Mouse (Mus musculus): ENCODE measurements around the gene Eif2b3. TPM values are rescaled to one million over a fixed set of nuclear protein-coding genes. Genes with fewer than 3 reads are reported as not detected.

Eif2b3 gene
- polyA plus RNA-seq, 1 experiment from 2014 or later: 44.1 TPM

GRCm38 (mm10) chr4:117115592-117115991, 96.4 kb downstream of the Eif2b3 start:
- ATAC-seq (ENCODE audit: low FRiP score, low read depth): no peak
- WGBS: 85% methylated on average over 5 of the region's 5 CpGs
- H3K4me2 ChIP-seq (replicated peaks): no peak overlapping the region
- no peaks in the 10 kb centered on the region for H3K27me3 ChIP-seq
- no peak overlapping the region for H3K9ac ChIP-seq (replicated peaks)
- H3K4me1 ChIP-seq: peaks cover 6% of the 10 kb centered on the region; the same call in 1 of the 2 replicates
- no peak overlapping the region for H3K27ac ChIP-seq (replicated peaks)
- H3K36me3 ChIP-seq: peaks cover 15% of the 10 kb centered on the region
- H3K9me3 ChIP-seq: no peaks in the 10 kb centered on the region
- no peak overlapping the region for H3K4me3 ChIP-seq

- Histone ChIP-seq H3K4me2 (replicated peaks) (no peak overlapping the region), H3K36me3 (peaks cover 4% of the 10 kb centered on the region)
- WGBS: 93% methylated on average over 7 of the region's 7 CpGs
Observed at GRCm38 (mm10) chr4:117117931-117118330, 98.7 kb downstream of the Eif2b3 start.

GRCm38 (mm10) chr4:117119636-117120035, 100.4 kb downstream of the Eif2b3 start:
- H3K4me3 ChIP-seq: peak overlapping the region; percentile 62

More at GRCm38 (mm10) chr4:117117931-117118330, 98.7 kb downstream of the Eif2b3 start:
- no peak overlapping the region for H3K4me3 ChIP-seq
- H3K9ac ChIP-seq (replicated peaks): no peak overlapping the region
- no peaks in the 10 kb centered on the region for H3K9me3 ChIP-seq
- no peaks in the 10 kb centered on the region for H3K27me3 ChIP-seq
- no peak overlapping the region for H3K27ac ChIP-seq (replicated peaks)
- ATAC-seq (ENCODE audit: low FRiP score, low read depth): no peak
- H3K4me1 ChIP-seq: peaks cover 12% of the 10 kb centered on the region

GRCm38 (mm10) chr4:117120052-117120444, 100.8 kb downstream of the Eif2b3 start:
- Histone ChIP-seq H3K4me1 (peaks cover 19% of the 10 kb centered on the region), H3K27ac (replicated peaks) (peak overlapping the region; percentile 87), H3K4me3 (peak overlapping the region; percentile 62), H3K27me3 (no peaks in the 10 kb centered on the region), H3K36me3 (no peaks in the 10 kb centered on the region), H3K9ac (replicated peaks) (peak overlapping the region; percentile 72), H3K4me2 (replicated peaks) (peak overlapping the region; percentile 99), H3K9me3 (no peaks in the 10 kb centered on the region)
- 6% methylated on average over 10 of the region's 10 CpGs for WGBS
- peak; percentile 20 for ATAC-seq (ENCODE audit: low FRiP score, low read depth)

More at GRCm38 (mm10) chr4:117119636-117120035, 100.4 kb downstream of the Eif2b3 start:
- WGBS: 68% methylated on average over 5 of the region's 5 CpGs
- peaks cover 2% of the 10 kb centered on the region; the same call in 1 of the 2 replicates for H3K36me3 ChIP-seq
- peak overlapping the region; percentile 87 for H3K27ac ChIP-seq (replicated peaks)
- H3K27me3 ChIP-seq: no peaks in the 10 kb centered on the region
- no peaks in the 10 kb centered on the region for H3K9me3 ChIP-seq
- peak overlapping the region; percentile 99 for H3K4me2 ChIP-seq (replicated peaks)
- no peak for ATAC-seq (ENCODE audit: low FRiP score, low read depth)
- H3K9ac ChIP-seq (replicated peaks): peak overlapping the region; percentile 72
- peaks cover 15% of the 10 kb centered on the region for H3K4me1 ChIP-seq

GRCm38 (mm10) chr4:117120445-117121414, 101.5 kb downstream of the Eif2b3 start:
- H3K4me3 ChIP-seq: peak overlapping the region; percentile 62
- peaks cover 26% of the 10 kb centered on the region for H3K4me1 ChIP-seq
- H3K27ac ChIP-seq (replicated peaks): peak overlapping the region; percentile 87
- no peaks in the 10 kb centered on the region for H3K36me3 ChIP-seq
- H3K9me3 ChIP-seq: no peaks in the 10 kb centered on the region
- no peaks in the 10 kb centered on the region for H3K27me3 ChIP-seq
- H3K9ac ChIP-seq (replicated peaks): peak overlapping the region; percentile 72
- peak; percentile 93 for ATAC-seq (ENCODE audit: low FRiP score, low read depth)
- peak overlapping the region; percentile 99 for H3K4me2 ChIP-seq (replicated peaks)
- under 1% methylated on average over 69 of the region's 69 CpGs for WGBS

- Histone ChIP-seq H3K4me2 (replicated peaks) (no peak overlapping the region), H3K9me3 (no peaks in the 10 kb centered on the region), H3K36me3 (0 out of 2 replicates have a peak, but pooled peaks cover 2% of the 10 kb centered on the region), H3K27ac (replicated peaks) (no peak overlapping the region), H3K4me1 (peaks cover 36% of the 10 kb centered on the region), H3K4me3 (no peak overlapping the region), H3K27me3 (no peaks in the 10 kb centered on the region), H3K9ac (replicated peaks) (no peak overlapping the region)
- WGBS: 82% methylated on average over 4 of the region's 4 CpGs
- ATAC-seq (ENCODE audit: low FRiP score, low read depth): no peak
Observed at GRCm38 (mm10) chr4:117122209-117122608, 103.0 kb downstream of the Eif2b3 start.

GRCm38 (mm10) chr4:117123546-117124217, 104.5 kb downstream of the Eif2b3 start:
- 91% methylated on average over 7 of the region's 9 CpGs for WGBS
- peaks cover 12% of the 10 kb centered on the region for H3K36me3 ChIP-seq
- no peaks in the 10 kb centered on the region for H3K9me3 ChIP-seq
- H3K9ac ChIP-seq (replicated peaks): no peak overlapping the region
- no peak overlapping the region for H3K4me2 ChIP-seq (replicated peaks)
- no peak overlapping the region for H3K27ac ChIP-seq (replicated peaks)
- 0 out of 2 replicates have a peak, but pooled peaks cover 6% of the 10 kb centered on the region for H3K27me3 ChIP-seq
- peaks cover 36% of the 10 kb centered on the region for H3K4me1 ChIP-seq
- no peak overlapping the region for H3K4me3 ChIP-seq
- ATAC-seq (ENCODE audit: low FRiP score, low read depth): no peak

- H3K36me3 ChIP-seq: peaks cover 17% of the 10 kb centered on the region
- no peaks in the 10 kb centered on the region for H3K9me3 ChIP-seq
- H3K9ac ChIP-seq (replicated peaks): no peak overlapping the region
- no peak overlapping the region for H3K27ac ChIP-seq (replicated peaks)
- 0 out of 2 replicates have a peak, but pooled peaks cover 6% of the 10 kb centered on the region for H3K27me3 ChIP-seq
- WGBS: 98% methylated on average over 3 of the region's 3 CpGs
- no peak overlapping the region for H3K4me3 ChIP-seq
- peaks cover 36% of the 10 kb centered on the region for H3K4me1 ChIP-seq
- no peak overlapping the region for H3K4me2 ChIP-seq (replicated peaks)
- no peak for ATAC-seq (ENCODE audit: low FRiP score, low read depth)
Observed at GRCm38 (mm10) chr4:117124218-117124517, 105.0 kb downstream of the Eif2b3 start.

GRCm38 (mm10) chr4:117124518-117125347, 105.5 kb downstream of the Eif2b3 start:
- Histone ChIP-seq H3K4me3 (no peak overlapping the region), H3K4me2 (replicated peaks) (peak overlapping the region; percentile 30; the same call in 1 of the 2 replicates), H3K27ac (replicated peaks) (peak overlapping the region; percentile 78), H3K36me3 (peaks cover 19% of the 10 kb centered on the region), H3K9me3 (no peaks in the 10 kb centered on the region), H3K27me3 (0 out of 2 replicates have a peak, but pooled peaks cover 6% of the 10 kb centered on the region), H3K4me1 (peaks cover 34% of the 10 kb centered on the region), H3K9ac (replicated peaks) (peak overlapping the region; percentile 55)
- WGBS: 67% methylated on average over 14 of the region's 14 CpGs
- no peak for ATAC-seq (ENCODE audit: low FRiP score, low read depth)

- peaks cover 36% of the 10 kb centered on the region for H3K4me1 ChIP-seq
- H3K36me3 ChIP-seq: peaks cover 20% of the 10 kb centered on the region
- ATAC-seq (ENCODE audit: low FRiP score, low read depth): 0 out of 2 replicates have a peak, but pooled peaks have one; percentile 14
- H3K27me3 ChIP-seq: 0 out of 2 replicates have a peak, but pooled peaks cover 6% of the 10 kb centered on the region
- no peak within 1 kb of the TSS for H3K4me3 ChIP-seq
- WGBS: 29% methylated on average over 8 of the region's 8 CpGs
- peak within 1 kb of the TSS; percentile 78 for H3K27ac ChIP-seq (replicated peaks)
- no peaks in the 10 kb centered on the region for H3K9me3 ChIP-seq
- peak within 1 kb of the TSS; percentile 55 for H3K9ac ChIP-seq (replicated peaks)
- peak within 1 kb of the TSS; percentile 30 for H3K4me2 ChIP-seq (replicated peaks)
Observed at GRCm38 (mm10) chr4:117125348-117125909, 106.2 kb downstream of the Eif2b3 start, which contains the start of gene Btbd19. TSS of gene Btbd19 (minus strand) at chr4:117125725.

All from midbrain, embryonic 12.5 days (tissue).